In genomic region chr6:83234280-83234741, GRCm38 (mm10) we compare ENCODE assay signal across 8 mouse cellular contexts. TPM values are rescaled to one million over a fixed set of nuclear protein-coding genes. Genes with fewer than 3 reads are reported as not detected.
DNase-seq lines count a peak whose midpoint lies in the region; ATAC-seq and TF ChIP-seq lines count a peak whose summit lies in the region.

No protein-coding gene starts in this region.

- H3K9me3 ChIP-seq in CH12.LX (replicated peaks; ENCODE audit: low read length) = no peaks in the 10 kb centered on the region
- no peaks in the 10 kb centered on the region for H3K9me3 ChIP-seq in intestine, embryonic 14.5 days (ENCODE audit: control insufficient read depth, low read length)
- H3K9me3 ChIP-seq in liver, embryonic 15.5 days (replicated peaks) = no peaks in the 10 kb centered on the region
- H3K9me3 ChIP-seq in stomach, postnatal 0 days (ENCODE audit: control insufficient read depth, low read length) = no peaks in the 10 kb centered on the region

- TF ChIP-seq EP300 in CH12.LX (IDR thresholded peaks at IDR 0.05; ENCODE audit: low read length) = no peak
- no peak for TF ChIP-seq EP300 in stomach, postnatal 0 days (optimal IDR thresholded peaks at IDR 0.05)

- no peak overlapping the region for H3K9ac ChIP-seq in CH12.LX (ENCODE audit: insufficient read depth, low read depth)
- H3K9ac ChIP-seq in intestine, embryonic 14.5 days (ENCODE audit: low read length) = no peak overlapping the region
- no peak overlapping the region for H3K9ac ChIP-seq in liver, embryonic 15.5 days
- no peak overlapping the region for H3K9ac ChIP-seq in stomach, postnatal 0 days (ENCODE audit: low read length)

- peaks cover 88% of the 10 kb centered on the region for H3K27me3 ChIP-seq in CH12.LX (replicated peaks)
- peaks cover 12% of the 10 kb centered on the region for H3K27me3 ChIP-seq in intestine, embryonic 14.5 days (replicated peaks; ENCODE audit: control insufficient read depth, insufficient read depth, low read length)
- H3K27me3 ChIP-seq in liver, embryonic 15.5 days = peaks cover 78% of the 10 kb centered on the region
- H3K27me3 ChIP-seq in stomach, postnatal 0 days (ENCODE audit: control insufficient read depth, insufficient read depth, low read length) = no peaks in the 10 kb centered on the region

- no peak for TF ChIP-seq CTCF in CH12.LX (conservative IDR thresholded peaks at IDR 0.05 in 1 of 2, IDR thresholded peaks at IDR 0.05 in 1 of 2; ENCODE audit: low read depth in 2 of 2, low read length in 2 of 2)
- no peak for TF ChIP-seq CTCF in stomach, postnatal 0 days (IDR thresholded peaks at IDR 0.05; ENCODE audit: low read depth)

- no peaks in the 10 kb centered on the region for H3K36me3 ChIP-seq in CH12.LX (replicated peaks in 1 of 2; ENCODE audit: control insufficient read depth in 1 of 2, insufficient read depth in 1 of 2, low read length in 1 of 2)
- H3K36me3 ChIP-seq in intestine, embryonic 14.5 days (ENCODE audit: control insufficient read depth, insufficient read depth, low read length) = no peaks in the 10 kb centered on the region
- no peaks in the 10 kb centered on the region for H3K36me3 ChIP-seq in liver, embryonic 15.5 days (replicated peaks)
- no peaks in the 10 kb centered on the region for H3K36me3 ChIP-seq in stomach, postnatal 0 days (ENCODE audit: control insufficient read depth, insufficient read depth, low read length)

- H3K27ac ChIP-seq in CH12.LX (ENCODE audit: insufficient read depth, low read depth) = no peak overlapping the region
- H3K27ac ChIP-seq in intestine, embryonic 14.5 days (ENCODE audit: low read depth) = no peak overlapping the region
- H3K27ac ChIP-seq in liver, embryonic 15.5 days (replicated peaks) = no peak overlapping the region
- H3K27ac ChIP-seq in stomach, postnatal 0 days (replicated peaks) = no peak overlapping the region

- no peaks in the 10 kb centered on the region for H3K79me2 ChIP-seq in CH12.LX (replicated peaks; ENCODE audit: control insufficient read depth, extremely low read depth, insufficient read depth, poor library complexity, severe bottlenecking)

- DNase-seq in CH12.LX (ENCODE audit: extremely low read depth) = no peak
- no peak for DNase-seq in intestine, embryonic 14.5 days (ENCODE audit: low spot score)
- DNase-seq in stomach, postnatal 0 days (ENCODE audit: low spot score) = peak; percentile 59
- no peak for DNase-seq in adrenal gland, adult 2 months

- H3K4me2 ChIP-seq in CH12.LX (ENCODE audit: insufficient read depth, low read depth, poor library complexity, severe bottlenecking) = peak overlapping the region; percentile 12
- peak overlapping the region; percentile 40 for H3K4me2 ChIP-seq in intestine, embryonic 14.5 days (ENCODE audit: low read length)
- peak overlapping the region; percentile 41 for H3K4me2 ChIP-seq in liver, embryonic 15.5 days
- H3K4me2 ChIP-seq in stomach, postnatal 0 days (replicated peaks; ENCODE audit: low read depth) = peak overlapping the region; percentile 43

- in situ Hi-C loops in CH12.LX (cut with MboI; ENCODE audit: low pct_ligation_motif_present, low pct_unique_long_range_greater_than_20kb, low sequenced_read_pairs) = no loop called here

- TF ChIP-seq RAD21 in CH12.LX (IDR thresholded peaks at IDR 0.05; ENCODE audit: low read depth, low read length) = no peak

- dilution Hi-C loops in CH12.LX (cut with MboI; ENCODE audit: extremely low pct_ligation_motif_present, extremely low pct_unique_long_range_greater_than_20kb, low sequenced_read_pairs) = no loop called here

- 4% methylated on average over 14 of the region's 14 CpGs for WGBS in intestine, embryonic 14.5 days
- WGBS in liver, embryonic 15.5 days (ENCODE audit: insufficient replicate concordance) = 9% methylated on average over 14 of the region's 14 CpGs
- WGBS in stomach, postnatal 0 days = 7% methylated on average over 14 of the region's 14 CpGs

- no peak for TF ChIP-seq POLR2A in CH12.LX (IDR thresholded peaks at IDR 0.05; ENCODE audit: low read depth, low read length)

- H3K4me1 ChIP-seq in CH12.LX (ENCODE audit: control insufficient read depth in 1 of 2, insufficient read depth in 2 of 2) = no peaks in the 10 kb centered on the region; a peak in 1 of 4 replicates
- H3K4me1 ChIP-seq in intestine, embryonic 14.5 days (replicated peaks; ENCODE audit: control insufficient read depth, insufficient read depth, low read length) = peaks cover 10% of the 10 kb centered on the region
- peaks cover 6% of the 10 kb centered on the region; the same call in 1 of the 2 replicates for H3K4me1 ChIP-seq in liver, embryonic 15.5 days (replicated peaks)
- no peaks in the 10 kb centered on the region for H3K4me1 ChIP-seq in stomach, postnatal 0 days (replicated peaks; ENCODE audit: control insufficient read depth, insufficient read depth)

- no peak overlapping the region for H3K4me3 ChIP-seq in CH12.LX (replicated peaks in 1 of 3; ENCODE audit: low read depth in 2 of 3, low read length in 2 of 3, poor library complexity in 1 of 3)
- H3K4me3 ChIP-seq in intestine, embryonic 14.5 days (ENCODE audit: low read depth, low read length) = no peak overlapping the region
- H3K4me3 ChIP-seq in liver, embryonic 15.5 days (replicated peaks) = no peak overlapping the region
- peak overlapping the region; percentile 12; the same call in 1 of the 2 replicates for H3K4me3 ChIP-seq in stomach, postnatal 0 days (ENCODE audit: low read depth, low read length)

- peak; percentile 32; the same call in 1 of the 2 replicates for ATAC-seq in common myeloid progenitor, adult 5-6 weeks (replicated peaks; ENCODE audit: low read depth, poor library complexity, severe bottlenecking)
- ATAC-seq in intestine, embryonic 14.5 days (replicated peaks; ENCODE audit: low FRiP score, low TSS enrichment, low read depth) = no peak
- no peak for ATAC-seq in liver, embryonic 15.5 days (ENCODE audit: insufficient read depth)
- ATAC-seq in stomach, postnatal 0 days (ENCODE audit: low FRiP score, low TSS enrichment) = peak; percentile 51
- no peak for ATAC-seq in erythroid progenitor cell, adult 5-6 weeks (replicated peaks; ENCODE audit: low FRiP score, poor library complexity, severe bottlenecking)
- ATAC-seq in frontal cortex, adult (ENCODE audit: low TSS enrichment) = no peak

TF ChIP-seq in CH12.LX, 34 proteins besides CTCF, POLR2A, EP300 and RAD21:
- TF ChIP-seq PAX5 (IDR thresholded peaks at IDR 0.05; ENCODE audit: low read length) = no peak
- TF ChIP-seq ZC3H11A (IDR thresholded peaks at IDR 0.05; ENCODE audit: low read depth, low read length) = no peak
- no peak for TF ChIP-seq ELF1 (IDR thresholded peaks at IDR 0.05; ENCODE audit: low read depth, low read length)

RNA-seq across cellular contexts. Expression of gene Slc4a5, which starts 14.7 kb away (rescaled TPM):
- total RNA-seq in CH12.LX (2012; rRNA removed) (0.13 and 0.38 TPM in 2 replicates), CH12.LX (2014; rRNA removed) (not detected in 2 replicates)
- polyA plus RNA-seq in CH12.LX (2012; ENCODE audit: insufficient read length, low read depth) = 0.21 TPM in 1 of 2 replicates, not detected in the other
- 0.10 TPM in 1 of 2 replicates, not detected in the other for total RNA-seq in common myeloid progenitor, adult 5-6 weeks (2017)
- 0.17 and 0.46 TPM in 2 replicates for polyA plus RNA-seq in intestine, embryonic 14.5 days (2014; fragmentation: Nextera tagmentation; extraction: Ambion mirVana)
- polyA plus RNA-seq in liver, embryonic 15.5 days (2015; fragmentation: Nextera tagmentation; extraction: Ambion mirVana) = 1.1 TPM in 2 replicates
- 0.08 and 0.18 TPM in 2 replicates for polyA plus RNA-seq in stomach, postnatal 0 days (2015; fragmentation: Nextera tagmentation; extraction: Ambion mirVana)
- not detected for total RNA-seq in adrenal gland, adult 2 months (2021)
- 0.29 and 0.51 TPM in 2 replicates for polyA plus RNA-seq in adrenal gland, adult 2 months (2012; rRNA removed)
- total RNA-seq in erythroid progenitor cell, adult 5-6 weeks (2015; ENCODE audit: low replicate concordance) = not detected in 2 replicates
- 0.39 TPM in 1 of 2 replicates, not detected in the other for total RNA-seq in erythroid progenitor cell, adult 5-6 weeks (2017; ENCODE audit: low replicate concordance)

Comparison
In these comparisons a context has a peak if more than half of its experiments do, and no peak if none do; other contexts are left out.
1. ATAC-seq: peak in common myeloid progenitor, adult 5-6 weeks (single experiment) and stomach, postnatal 0 days (single experiment); none in intestine, embryonic 14.5 days (single experiment), liver, embryonic 15.5 days (single experiment), erythroid progenitor cell, adult 5-6 weeks (single experiment) and frontal cortex, adult (single experiment).
2. Peak in every context shown above with its lines, with median percentiles within 50 percentile points of each other: H3K4me2 ChIP-seq.